Mouse (Mus musculus) liver, postnatal 0 days (tissue): Measurements from ENCODE around the gene Fgf12.

Experiments used
- CTCF ChIP-seq: sonication (generic); IDR thresholded peaks from 2 replicates; pipeline ENCODE4 v1.5.1; 2016; ENCODE audit warnings: antibody characterized with exemption, low read depth
- EP300 ChIP-seq: IDR thresholded peaks from 2 replicates; pipeline ENCODE4 v1.6.1; 2016; ENCODE audit warnings: antibody characterized with exemption, low read depth, mild to moderate bottlenecking

DNA sequence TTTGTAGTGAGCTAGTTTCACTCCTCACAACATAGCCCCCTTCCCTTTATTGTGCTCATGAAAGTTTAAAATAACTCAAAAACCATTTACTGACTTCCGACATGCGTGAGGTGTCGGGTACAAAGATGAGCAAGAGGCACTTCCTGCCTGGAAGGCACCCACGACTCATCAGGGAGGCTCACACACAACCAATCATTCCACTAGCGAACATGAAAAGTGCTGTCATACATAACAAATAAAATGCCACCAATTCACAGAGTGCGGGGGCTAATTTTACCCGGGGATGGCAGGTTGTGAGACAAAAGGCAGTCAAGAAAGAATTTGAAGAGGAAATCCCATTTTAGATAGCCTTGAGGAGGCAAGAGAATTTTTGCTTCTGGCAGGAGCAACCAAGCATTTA lies 344.6 kb downstream of the Fgf12 start:
- TF ChIP-seq CTCF (no peak), EP300 (no peak)
